Mouse (Mus musculus): ENCODE results near the gene Tra2a.

DNA sequence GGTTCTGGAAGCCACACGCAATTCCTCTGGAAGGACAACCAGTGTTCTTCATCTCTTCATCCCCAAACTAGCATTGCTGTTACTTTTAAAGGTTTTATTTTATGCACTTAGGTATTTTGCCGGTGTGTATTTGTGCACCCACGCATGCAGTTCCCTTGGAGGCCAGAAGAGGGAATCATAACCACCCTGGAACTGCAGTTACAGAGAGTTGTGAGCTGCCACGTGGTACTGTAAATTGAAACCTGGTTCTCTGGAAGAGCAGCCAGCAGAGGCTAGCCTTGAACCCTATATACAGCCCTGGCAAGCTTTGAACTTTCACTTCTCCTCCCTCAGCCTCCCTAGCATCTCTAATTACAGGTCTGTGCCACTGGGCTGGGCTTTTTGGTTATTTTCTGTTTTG lies 30.5 kb downstream of the Tra2a start:
- TF ChIP-seq CTCF (IDR thresholded peaks at IDR 0.05; ENCODE audit: low read depth, low read length) (peak; percentile 40; the same call in 1 of the 2 replicates), POLR2A (IDR thresholded peaks at IDR 0.05; ENCODE audit: extremely low read depth, insufficient read depth, low read length) (no peak)

Measured in liver, adult 2 months (tissue).